Mouse (Mus musculus) urinary bladder, adult 2 months (tissue): ENCODE measurements at regions not wholly inside any gene's neighbourhood (a gene's known extent, or its start where the extent isn't known, plus 50 kb on each side); places are given as distances from the start of the nearest gene placed in this dataset.

ENCODE experiments used
- DNase-seq: peaks from one replicate; pipeline ENCODE4 v3.0.0; 2022; ENCODE audit warnings: low spot score

DNA sequence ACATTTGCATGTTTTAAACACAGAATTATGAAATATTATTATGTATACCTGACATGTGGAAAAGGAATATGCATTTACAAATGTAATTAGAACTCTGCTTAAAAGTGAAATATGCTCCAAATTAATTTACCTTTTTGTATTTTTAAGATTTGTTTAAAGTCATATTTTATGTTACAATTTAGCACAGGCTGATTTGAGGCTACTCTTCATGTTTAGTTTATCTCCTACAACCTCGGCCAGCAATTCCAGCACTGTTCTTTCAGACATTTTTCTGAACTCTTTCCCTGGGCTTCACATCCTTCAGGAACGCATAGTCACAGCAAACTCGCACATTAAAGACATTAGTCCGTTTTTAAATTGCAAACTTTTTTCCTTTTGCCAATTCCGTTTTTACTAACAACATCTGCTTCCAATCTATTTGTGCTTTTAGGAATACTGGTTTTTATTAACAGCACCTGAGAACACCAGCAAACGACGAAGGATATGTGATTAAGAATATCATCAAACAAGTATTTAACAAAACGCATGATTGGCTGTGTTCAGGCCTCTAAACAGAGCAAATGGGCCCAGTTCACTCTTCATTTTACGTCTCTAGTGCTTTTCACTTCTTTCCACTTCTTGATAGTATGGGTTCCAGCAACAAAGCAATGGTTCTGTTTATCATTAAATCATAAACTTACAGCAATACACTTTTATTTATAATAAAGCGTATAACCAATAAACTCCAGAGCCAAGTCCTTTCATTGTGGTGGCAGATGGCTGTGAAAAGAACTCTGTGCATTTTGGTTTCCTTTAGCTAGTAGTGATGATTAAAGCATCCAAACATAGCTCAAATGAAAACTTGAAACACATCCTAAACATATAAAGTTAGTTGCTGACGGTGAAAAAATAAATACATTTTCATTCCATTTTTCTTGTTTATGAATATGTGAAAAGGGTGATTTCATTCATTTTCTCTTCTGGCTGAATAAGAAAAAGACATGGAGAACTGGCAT is 251.3 kb upstream of the Nfe2l3 start:
- no peak for DNase-seq

DNA sequence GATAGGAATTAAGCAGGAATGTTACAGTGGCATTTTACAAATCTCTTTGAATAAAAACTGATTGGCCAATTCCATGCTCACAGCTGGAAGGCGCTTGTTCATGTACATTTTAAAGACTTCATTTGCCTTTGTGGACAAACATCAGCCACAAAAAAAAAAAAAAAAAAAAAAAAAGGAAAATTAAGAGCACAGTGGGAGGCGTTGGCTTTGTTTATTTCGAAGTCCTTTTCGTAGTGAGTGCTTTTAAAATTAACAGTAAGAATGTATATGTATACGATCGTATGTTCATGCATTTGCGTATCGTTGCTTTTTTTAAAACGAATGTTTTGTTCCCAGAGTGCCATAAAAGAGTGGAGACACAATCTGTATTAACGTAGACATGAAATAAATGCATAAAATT is 250.6 kb upstream of the Nfe2l3 start:
- DNase-seq = no peak

DNA sequence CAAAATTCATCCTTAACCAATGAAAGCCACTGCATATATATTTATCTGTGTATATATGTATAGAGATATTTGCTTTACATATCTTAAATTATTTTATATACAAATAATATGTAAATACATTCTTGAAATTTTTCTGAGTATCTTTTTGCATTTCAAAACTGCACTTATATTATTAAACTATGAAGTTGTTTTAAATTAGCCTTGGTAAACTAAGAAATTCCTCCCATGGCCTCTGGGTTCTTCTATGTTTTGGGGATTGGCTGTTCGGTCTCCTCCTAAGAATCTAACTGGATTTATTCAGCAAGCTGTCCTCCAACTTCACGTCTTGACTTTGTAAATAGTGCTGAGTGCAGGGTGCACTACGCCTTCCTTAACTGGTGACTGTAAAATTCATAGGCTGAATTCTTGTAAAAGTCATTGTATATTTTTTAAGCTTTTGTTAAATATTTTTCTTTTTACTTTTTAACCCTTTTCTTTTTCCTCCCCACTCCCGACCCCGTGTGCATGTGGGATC is 249.6 kb upstream of the Nfe2l3 start:
- no peak for DNase-seq

DNA sequence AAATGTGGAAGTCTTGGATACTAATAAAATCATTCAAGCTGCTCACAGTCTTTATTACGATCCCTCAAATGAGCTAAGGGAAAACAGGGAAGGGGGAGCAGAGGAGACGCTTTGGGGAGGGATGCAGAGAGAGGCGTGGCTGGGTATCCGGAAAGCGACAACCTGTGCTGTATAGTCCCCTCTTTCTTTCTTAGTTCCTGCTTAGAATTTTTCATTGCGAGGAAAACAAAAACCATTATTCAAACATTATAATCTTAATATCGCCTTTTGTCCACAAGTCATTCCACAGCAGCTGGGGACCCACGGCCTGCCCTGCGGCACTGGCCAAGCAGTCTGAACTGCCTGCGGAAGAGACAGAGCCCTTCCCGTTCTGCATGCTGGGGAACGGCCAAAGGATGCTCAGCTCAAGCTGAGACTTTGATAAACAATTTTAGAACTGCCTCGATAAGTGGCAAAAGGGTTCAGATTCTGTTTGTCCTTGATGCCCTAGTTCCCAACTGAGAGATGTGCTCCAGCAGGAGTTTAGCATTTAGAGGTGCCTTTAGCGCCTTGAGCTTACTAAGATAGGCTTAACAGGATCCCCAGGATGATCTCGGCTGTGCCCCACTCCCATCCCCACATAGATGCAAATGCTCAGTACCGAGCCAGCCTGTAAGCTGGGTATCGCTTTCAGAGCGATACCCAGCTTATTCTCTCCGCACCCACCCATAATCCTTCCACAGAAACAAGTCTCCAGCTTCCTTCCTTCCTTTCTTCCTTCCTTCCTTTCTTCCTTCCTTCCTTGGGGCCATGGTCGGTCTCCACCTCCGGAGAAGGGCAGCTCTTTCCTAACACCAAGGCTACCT is 248.7 kb upstream of the Nfe2l3 start:
- DNase-seq = no peak

DNA sequence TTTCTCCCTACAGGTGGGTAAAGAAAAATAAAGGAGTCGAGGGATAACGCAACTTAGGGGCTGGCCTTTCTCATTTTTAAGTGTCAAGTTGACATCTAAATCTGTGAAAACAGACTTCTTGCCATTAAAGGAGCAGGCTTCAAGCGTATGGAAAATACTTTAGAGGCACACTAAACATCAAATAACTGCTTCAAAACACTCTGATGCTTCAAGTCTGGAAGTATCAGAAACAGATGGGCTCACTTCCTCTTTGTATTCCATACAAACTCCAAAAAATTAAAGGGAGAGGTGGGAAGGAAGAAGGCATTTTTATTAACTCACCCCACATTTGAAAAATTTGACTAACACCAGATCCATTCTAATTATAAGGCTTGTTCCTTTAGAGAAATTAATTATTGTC is 248.0 kb upstream of the Nfe2l3 start:
- no peak for DNase-seq

DNA sequence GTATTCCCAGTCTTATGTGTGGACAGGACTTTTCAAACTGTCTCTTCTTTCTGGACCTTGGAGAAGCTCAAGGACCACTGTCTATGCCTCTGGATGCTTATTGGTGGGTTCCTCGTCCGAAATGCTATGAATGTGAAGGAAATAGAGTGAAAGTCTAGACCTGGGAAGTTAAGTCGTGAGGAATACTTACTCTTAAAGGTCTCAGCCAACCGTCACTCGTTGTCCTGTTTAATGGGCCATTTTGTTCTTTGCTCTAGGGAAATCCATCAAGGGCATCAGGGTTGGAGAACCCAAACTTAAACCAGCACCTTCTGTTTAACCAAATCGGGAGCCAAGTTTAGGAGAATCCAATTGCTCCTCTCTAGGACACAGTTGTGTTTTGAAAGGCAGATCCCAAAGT is 247.3 kb upstream of the Nfe2l3 start:
- no peak for DNase-seq

DNA sequence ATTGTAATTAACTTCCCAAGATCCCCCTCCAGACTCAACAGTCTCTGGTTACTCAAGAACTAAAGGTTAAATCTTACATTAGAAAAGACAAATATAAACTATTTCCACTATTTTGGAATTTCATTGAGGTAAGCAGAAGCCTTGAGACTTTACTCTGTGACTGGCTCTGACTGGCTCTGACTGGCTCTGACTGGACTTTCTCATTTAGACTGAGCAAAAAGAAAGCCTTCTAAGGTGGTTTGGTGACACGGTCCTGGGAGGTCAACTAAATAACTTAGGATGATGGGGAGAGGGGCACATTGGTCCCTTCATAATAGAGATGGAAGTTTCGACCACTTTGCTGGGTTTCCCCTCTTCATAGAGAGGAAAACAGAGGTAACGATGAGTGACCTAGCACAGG is 243.3 kb upstream of the Nfe2l3 start:
- no peak for DNase-seq

DNA sequence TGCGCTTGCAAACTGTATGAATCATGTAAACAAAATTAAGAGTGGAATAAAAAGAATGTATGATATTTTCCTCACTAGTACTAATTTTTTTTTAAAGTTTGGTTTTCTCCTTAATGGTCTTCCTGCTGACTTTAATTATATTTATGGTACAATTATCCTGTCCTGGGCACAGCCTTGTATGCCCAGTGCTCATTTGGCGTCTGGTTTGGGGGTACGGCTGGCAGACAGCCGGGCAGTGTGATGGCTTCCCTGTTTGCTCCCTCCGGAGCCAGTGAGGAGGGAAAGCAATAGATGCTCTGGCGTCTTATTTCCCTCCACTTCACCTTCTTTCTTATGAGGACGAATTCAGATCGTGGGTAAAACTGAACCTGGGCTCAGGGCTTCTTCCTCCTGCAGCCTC is 239.6 kb upstream of the Nfe2l3 start:
- DNase-seq = no peak

DNA sequence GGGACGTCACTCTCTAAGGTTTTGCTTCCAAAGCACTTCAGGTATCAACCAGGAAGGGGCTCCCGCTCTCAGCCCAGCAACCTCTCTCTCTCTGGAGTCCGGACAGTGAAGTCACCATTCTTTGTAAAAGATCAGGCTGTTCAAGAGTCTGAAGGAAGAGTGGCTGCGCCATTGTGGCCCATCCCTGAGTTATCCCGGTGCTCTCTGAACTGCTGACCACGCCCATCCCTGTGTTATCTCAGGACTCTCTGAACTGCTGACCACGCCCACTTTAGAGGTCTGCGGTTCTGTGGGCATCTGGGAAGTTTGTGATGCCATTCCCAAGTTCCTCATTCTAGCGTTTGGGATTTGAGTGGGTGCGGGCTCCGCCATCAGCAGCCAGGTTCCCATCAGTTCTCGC is 239.1 kb upstream of the Nfe2l3 start:
- DNase-seq = no peak

DNA sequence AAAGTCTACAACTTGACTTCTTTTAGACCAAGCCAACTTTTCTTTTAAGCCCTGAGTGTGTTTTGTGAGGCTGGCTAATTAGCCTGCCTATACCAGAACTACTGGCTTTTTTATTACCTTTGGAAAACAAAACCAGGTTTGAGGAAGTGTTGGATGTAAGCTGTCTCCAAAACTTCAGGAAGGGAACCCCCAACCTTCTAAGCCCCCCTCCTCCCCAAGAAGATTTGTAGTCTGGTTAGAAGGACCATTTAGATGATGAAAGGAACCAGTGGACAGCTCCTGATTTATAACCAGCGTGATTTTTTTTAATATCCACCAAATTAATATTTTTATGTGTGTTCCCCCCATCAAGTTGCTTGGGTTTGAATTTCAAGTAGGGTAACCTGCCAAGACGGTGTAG is 236.1 kb upstream of the Nfe2l3 start:
- no peak for DNase-seq

DNA sequence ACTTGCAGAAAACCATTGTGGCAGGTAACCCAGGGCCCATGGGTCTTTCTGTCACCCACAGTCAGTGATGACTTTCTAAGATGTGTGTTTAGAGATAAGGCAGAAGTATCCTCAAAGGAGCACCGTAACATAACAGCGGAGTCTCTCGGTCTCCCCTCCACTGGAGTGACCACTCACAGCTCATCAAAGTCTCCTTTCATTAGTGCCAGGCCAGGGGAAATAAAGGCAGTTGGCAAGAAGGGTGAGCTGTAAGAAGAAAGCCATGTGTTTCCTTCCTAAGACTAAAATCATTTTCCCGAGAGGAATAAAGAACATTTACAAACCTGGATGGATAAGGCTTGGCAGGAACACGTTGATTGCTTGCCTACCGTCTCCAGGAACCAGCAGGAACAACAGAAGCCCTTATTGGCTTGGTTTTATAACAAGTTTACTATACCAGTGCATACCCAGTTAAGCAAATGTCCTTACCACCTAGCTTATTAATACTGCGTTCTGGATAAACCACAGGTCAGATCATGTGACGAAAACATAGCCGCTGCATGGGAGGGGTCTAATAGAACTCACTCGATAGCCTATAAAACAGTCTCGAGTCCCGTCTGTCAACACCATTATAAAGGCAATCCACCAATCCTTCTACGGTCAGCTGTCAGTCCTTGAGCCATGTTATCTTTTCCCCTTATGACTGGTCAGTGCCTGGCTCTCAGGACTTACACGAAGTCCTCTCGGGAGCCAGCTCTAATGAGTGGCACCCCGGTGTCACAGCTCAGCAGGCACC is 235.3 kb upstream of the Nfe2l3 start:
- DNase-seq = no peak

DNA sequence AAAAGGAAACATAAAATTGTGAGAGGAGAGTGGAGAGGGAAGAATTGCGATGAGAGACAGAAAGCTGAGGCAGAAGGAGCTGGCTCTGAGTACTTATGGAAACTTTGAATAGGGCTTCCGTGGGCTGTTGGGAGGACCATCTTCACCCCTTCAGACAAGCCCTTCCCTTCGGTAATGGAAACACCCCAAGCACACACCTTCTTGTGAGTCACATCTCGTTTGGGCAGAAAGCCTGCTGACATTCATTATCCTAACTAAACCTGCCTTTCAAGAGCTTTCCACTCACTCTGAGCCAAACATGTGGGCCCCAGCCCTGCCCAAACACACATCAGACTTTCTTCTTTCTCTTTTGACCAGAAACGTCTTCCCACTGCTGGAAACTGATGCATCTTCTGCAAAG is 232.3 kb upstream of the Nfe2l3 start:
- no peak for DNase-seq

DNA sequence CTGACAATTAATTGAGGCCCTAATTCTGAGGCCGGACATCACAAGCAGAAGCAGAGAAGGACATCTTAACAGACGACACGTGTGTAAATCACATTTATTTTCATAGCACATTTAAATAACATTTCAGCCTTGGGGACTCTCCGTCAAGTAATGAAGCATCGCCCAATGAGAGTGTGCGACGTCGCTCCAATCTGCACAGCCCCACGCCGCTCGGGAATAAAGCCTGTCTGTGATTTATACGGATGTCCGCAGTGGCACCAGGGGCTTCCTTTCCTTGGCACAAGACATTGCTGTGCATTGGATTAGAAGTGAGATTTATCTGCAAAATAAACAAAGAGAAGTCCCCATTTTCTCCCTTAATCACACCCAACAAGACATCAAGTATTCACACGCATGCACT is 231.6 kb upstream of the Nfe2l3 start:
- DNase-seq = no peak

DNA sequence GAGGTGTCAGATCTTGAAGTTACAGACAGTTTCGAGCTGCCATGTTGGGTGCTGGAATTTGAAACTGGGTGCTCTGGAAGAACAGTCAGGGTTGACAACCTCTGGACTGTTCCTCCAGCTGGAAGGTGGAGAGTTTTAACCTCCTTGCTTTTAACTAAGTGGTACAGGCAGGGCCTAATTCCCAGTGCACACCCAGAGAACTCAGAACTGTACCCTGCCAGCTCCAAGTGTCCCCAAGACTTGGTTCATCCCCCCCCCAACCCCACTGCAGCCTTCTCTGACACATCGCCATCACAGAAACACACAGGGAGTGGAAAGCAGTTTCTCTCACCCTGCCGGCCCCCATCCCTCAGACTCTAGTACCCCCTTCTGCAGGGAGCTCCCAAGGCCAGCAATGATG is 228.2 kb upstream of the Nfe2l3 start:
- DNase-seq = no peak

DNA sequence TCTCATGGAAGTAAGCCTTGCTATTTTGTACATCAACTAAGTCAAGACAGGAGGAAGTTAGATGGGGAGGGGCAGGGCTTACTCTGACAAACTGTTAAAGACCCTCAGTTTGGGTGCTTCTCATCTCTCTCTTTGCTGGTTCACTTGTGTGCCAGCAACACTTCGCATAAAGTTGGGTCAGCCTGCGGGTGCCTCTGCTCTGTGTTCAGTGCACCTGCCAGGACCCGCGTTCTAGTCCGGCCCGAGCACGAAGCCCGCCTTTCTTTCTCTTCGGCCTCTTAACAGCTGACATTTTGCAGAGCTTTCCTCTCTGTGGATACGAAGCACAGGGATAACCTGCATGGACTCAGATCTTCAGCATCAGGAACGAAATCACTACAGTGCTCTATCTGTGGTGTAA is 227.1 kb upstream of the Nfe2l3 start:
- no peak for DNase-seq

DNA sequence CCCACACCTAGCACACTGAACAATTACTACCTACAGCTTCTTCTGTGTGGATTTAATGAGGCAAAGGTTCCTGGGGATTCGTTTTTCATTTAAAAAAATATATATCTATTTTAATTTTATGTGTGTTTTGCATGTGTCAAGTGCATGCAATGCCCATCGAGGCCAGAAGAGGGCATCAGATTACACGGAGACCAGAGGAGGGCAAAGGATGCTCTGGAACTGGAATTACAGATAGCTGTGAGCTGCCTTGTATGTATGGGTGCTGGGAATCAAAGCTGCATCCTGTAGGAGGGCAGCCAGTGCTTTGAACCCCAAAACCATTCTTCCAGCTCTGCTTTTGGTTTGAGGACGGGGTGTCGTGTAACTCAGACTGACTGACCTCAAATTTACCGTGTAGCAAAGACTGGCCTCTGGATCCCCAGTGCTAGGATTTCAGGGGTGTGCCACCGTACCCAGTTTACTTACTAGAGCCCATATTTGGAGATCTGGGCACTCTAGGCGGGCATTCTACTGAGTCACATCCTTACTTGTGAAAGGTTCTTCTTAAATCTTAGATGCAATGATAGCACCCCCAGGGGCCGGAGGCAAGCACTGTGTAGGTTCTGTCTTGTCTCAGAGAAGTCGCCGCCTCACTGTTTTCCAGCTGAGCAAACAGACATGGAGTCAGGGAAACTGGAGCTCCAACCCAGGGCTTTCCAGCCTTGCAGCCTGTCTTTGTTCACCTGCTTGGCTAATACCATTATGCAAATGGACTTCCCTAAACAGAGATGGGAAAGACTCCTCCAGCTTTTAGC is 225.6 kb upstream of the Nfe2l3 start:
- peak; percentile 44 for DNase-seq

DNA sequence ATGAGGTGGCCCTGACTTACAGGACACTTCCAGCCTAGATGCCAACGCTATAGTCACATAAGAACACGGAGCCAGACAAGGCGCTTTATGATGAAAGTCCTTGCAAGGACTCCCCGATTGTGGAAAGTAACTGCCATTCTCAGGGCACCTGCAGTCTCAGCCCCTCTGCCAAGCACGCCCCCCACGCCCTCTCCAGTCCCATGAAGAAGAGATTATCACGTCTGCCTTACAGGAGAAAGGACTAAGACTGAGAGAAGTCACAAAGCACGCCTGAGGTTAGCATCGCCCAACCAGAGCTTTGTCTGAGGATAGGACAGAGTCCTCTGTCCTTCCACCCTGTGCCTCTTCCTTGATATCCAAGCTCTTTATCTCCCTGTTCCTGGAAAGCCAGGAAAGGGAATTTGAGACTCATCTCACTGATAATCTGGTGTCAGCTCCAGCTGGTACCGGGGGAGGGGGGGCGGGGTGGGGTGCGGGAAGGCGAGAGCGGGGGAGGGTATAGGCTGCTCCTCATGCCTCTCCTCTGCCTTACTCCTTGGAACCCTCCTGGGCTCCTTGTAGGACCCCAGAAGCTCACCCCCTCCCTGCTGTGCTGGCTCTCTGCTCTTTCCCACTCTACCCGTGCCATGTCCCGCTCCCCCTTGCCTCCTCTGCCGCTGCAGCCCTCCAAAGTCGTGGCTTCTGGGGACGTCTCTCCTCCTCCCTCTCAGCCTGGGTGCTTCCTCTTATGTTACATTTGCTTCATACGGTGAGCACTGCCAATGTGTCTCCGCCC is 224.7 kb upstream of the Nfe2l3 start:
- peak; percentile 19 for DNase-seq

DNA sequence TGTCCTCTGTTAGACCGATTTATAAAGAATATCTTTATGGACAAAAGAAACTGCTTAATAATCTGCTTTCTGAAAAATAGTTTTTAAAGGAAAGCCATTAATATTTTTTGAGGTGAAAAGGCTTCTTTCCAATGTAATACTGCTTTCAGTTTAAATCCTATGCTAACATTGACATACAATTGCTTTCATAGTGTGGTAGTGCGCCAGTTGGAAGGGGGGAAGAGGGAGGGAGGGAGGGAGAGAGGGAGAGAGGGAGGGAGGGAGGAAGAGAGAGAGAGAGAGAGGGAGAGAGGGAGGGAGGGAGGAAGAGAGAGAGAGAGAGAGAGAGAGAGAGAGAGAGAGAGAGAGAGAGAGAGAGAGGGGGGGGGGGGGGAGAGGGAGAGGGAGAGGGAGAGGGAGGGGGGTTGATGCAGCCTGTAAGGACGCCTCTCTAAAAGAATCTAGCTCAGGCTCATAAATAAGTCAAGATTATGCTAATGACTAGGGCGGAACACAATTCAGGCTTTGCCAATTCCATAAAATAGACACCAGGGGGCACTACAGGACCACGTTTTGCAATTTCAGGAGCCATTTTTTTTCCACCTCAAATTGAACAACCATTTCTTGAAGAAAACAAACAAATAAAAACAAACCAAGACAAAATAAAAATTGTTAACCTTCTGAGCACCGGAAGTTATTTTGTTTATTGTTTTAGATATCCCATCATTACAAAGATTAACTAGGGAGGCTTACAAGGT is 223.6 kb upstream of the Nfe2l3 start:
- peak; percentile 12 for DNase-seq

DNA sequence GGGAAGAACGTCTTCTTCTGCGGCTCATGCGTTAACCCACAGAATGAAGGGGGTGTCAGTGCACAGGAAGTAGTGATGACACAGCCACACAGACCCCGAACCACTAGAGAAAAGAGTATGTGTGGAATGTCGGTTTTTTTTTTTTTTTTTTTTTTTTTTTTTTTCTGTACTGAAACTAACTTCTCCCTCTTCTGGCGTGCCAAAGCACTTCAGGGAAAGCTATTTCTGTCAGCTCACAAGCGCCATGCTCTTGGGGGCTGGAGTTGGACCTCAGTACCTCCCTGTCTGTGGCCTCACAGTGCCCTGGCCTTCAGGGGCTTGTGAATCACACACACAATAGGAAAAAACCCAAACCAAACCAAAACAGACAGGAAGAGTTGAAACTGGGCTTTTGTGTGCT is 221.1 kb upstream of the Nfe2l3 start:
- DNase-seq = no peak

DNA sequence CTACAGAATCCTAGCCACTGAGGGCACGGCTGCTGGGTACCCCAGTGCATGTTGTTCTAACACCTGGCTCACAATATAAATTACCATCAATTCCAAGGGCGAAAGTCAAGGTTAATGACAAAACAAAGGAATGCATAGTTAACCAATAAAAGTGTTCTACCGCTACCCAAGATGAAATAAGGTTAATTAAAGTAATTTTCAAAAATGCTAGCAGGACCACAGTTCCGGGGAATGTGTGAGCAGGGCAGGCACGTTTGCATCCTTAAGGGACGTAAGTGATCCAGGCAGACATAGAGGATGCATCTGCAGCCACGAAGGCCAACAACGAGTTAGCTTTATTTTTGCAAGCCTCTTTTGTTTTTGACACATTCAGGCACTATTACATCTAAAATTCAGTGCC is 220.3 kb upstream of the Nfe2l3 start:
- no peak for DNase-seq
